Mouse (Mus musculus): Measurements from ENCODE around the gene Srsf1. TPM values are rescaled to one million over a fixed set of nuclear protein-coding genes. Genes with fewer than 3 reads are reported as not detected.

The Srsf1 gene
- total and polyA plus RNA-seq, 3 experiments = 416 to 812 (median 730) TPM

DNA sequence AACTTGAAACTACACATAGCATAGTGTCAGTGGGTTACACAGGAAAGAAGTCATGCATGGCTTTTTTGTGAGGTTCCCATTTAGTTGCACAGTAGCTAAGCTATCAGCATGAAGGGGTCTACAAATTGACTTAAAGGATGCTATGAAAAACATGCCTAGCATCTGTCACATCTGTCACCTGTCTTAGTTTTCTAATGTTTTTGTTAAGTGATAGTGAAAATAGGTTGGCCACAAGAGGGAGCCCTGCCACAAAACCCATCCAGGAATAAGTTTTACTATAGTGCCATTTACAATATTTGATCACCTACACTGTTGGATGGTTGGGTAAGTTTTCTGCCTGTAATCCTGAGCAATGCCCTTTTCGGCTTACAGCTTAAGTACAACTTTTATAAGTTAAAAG is 7.4 kb downstream of the Srsf1 start:
- Histone ChIP-seq H3K9me3 (replicated peaks; ENCODE audit: low read length) (no peaks in the 10 kb centered on the region), H3K27me3 (replicated peaks) (no peaks in the 10 kb centered on the region), H3K27ac (ENCODE audit: insufficient read depth, low read depth) (no peak overlapping the region), H3K36me3 (replicated peaks in 1 of 2; ENCODE audit: control insufficient read depth in 1 of 2, insufficient read depth in 1 of 2, low read length in 1 of 2) (peaks cover 19 to 66% of the 10 kb centered on the region in 2 experiments), H3K4me3 (replicated peaks in 1 of 3; ENCODE audit: low read depth in 2 of 3, low read length in 2 of 3, poor library complexity in 1 of 3) (no peak overlapping the region), H3K79me2 (replicated peaks; ENCODE audit: control insufficient read depth, extremely low read depth, insufficient read depth, poor library complexity, severe bottlenecking) (peaks cover 19% of the 10 kb centered on the region), H3K9ac (ENCODE audit: insufficient read depth, low read depth) (no peak overlapping the region), H3K4me1 (ENCODE audit: control insufficient read depth in 1 of 2, insufficient read depth in 2 of 2) (peaks cover 0 to 43% of the 10 kb centered on the region in 2 experiments; a peak in 3 of 4 replicates), H3K4me2 (ENCODE audit: insufficient read depth, low read depth, poor library complexity, severe bottlenecking) (no peak overlapping the region)
- peak; percentile 70 for DNase-seq (ENCODE audit: extremely low read depth)
- TF ChIP-seq CHD2 (IDR thresholded peaks at IDR 0.05; ENCODE audit: low read length) (no peak), CTCF (conservative IDR thresholded peaks at IDR 0.05 in 1 of 2, IDR thresholded peaks at IDR 0.05 in 1 of 2; ENCODE audit: low read depth in 2 of 2, low read length in 2 of 2) (peak in 1 of 2 experiments; percentile 52; a peak in 2 of 4 replicates)
- in situ Hi-C loops (cut with MboI; ENCODE audit: low pct_ligation_motif_present, low pct_unique_long_range_greater_than_20kb, low sequenced_read_pairs) = no loop called here
- dilution Hi-C loops (cut with MboI; ENCODE audit: extremely low pct_ligation_motif_present, extremely low pct_unique_long_range_greater_than_20kb, low sequenced_read_pairs) = loop anchor here (25.0 kb wide), 1 partner anchor 133 kb away; no protein-coding TSS in a partner anchor

DNA sequence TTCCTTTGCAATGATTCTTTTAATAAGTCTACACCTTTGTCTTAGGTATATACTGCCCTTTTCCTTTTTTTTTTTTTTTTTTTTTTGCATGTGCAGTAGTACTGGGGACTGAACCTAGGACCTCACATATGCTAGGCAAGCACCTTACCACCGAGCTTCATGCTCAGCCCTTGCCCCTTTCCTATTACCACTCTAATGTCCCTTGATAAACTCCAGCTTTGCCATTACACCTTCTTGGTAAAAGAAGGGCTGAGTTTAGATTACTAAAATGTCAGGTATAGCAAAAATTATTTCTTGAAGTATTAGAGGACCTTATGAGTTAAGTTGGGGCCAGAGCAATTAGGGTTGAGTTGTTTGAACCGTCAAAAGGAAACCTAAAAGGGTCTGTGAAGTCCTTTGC is 8.6 kb downstream of the Srsf1 start:
- no peak for TF ChIP-seq MYC (IDR thresholded peaks at IDR 0.05; ENCODE audit: low read depth, low read length)
- TF ChIP-seq POLR2A (IDR thresholded peaks at IDR 0.05; ENCODE audit: low read depth, low read length) = no peak
- no peak for TF ChIP-seq NELFE (IDR thresholded peaks at IDR 0.05; ENCODE audit: low read depth, low read length)
- TF ChIP-seq HCFC1 (IDR thresholded peaks at IDR 0.05; ENCODE audit: low read depth, low read length) = no peak
- no peak for TF ChIP-seq RAD21 (IDR thresholded peaks at IDR 0.05; ENCODE audit: low read depth, low read length)
- no peak for TF ChIP-seq IRF4 (IDR thresholded peaks at IDR 0.05; ENCODE audit: low read depth, low read length)
- TF ChIP-seq USF1 (IDR thresholded peaks at IDR 0.05; ENCODE audit: low read depth, low read length) = no peak
- TF ChIP-seq KAT2A (IDR thresholded peaks at IDR 0.05; ENCODE audit: insufficient replicate concordance, low read length) = no peak
- TF ChIP-seq SMC3 (IDR thresholded peaks at IDR 0.05; ENCODE audit: low read depth, low read length) = no peak
- no peak for TF ChIP-seq E2F4 (IDR thresholded peaks at IDR 0.05; ENCODE audit: insufficient replicate concordance, low read depth, low read length)
- no peak for TF ChIP-seq TCF12 (IDR thresholded peaks at IDR 0.05; ENCODE audit: low read depth, low read length)
- no peak for TF ChIP-seq ZKSCAN1 (IDR thresholded peaks at IDR 0.05; ENCODE audit: borderline replicate concordance, low read depth, low read length)
- TF ChIP-seq SIN3A (IDR thresholded peaks at IDR 0.05; ENCODE audit: low read length) = no peak
- TF ChIP-seq MXI1 (IDR thresholded peaks at IDR 0.05; ENCODE audit: low read depth, low read length) = no peak
- TF ChIP-seq TBP (conservative IDR thresholded peaks at IDR 0.05; ENCODE audit: low read depth, low read length) = no peak
- TF ChIP-seq NRF1 (IDR thresholded peaks at IDR 0.05; ENCODE audit: low read depth, low read length) = no peak
- TF ChIP-seq UBTF (IDR thresholded peaks at IDR 0.05; ENCODE audit: low read depth, low read length) = no peak
- no peak for TF ChIP-seq CHD2 (IDR thresholded peaks at IDR 0.05; ENCODE audit: low read length)
- no peaks in the 10 kb centered on the region for H3K27me3 ChIP-seq (replicated peaks)
- DNase-seq (ENCODE audit: extremely low read depth) = no peak
- in situ Hi-C loops (cut with MboI; ENCODE audit: low pct_ligation_motif_present, low pct_unique_long_range_greater_than_20kb, low sequenced_read_pairs) (loop anchor here (5.0 kb wide), 2 partner anchors 88 to 142 kb away; no protein-coding TSS in a partner anchor), dilution Hi-C loops (cut with MboI; ENCODE audit: extremely low pct_ligation_motif_present, extremely low pct_unique_long_range_greater_than_20kb, low sequenced_read_pairs) (loop anchor here (25.0 kb wide), 1 partner anchor 132 kb away; no protein-coding TSS in a partner anchor)
- H3K79me2 ChIP-seq (replicated peaks; ENCODE audit: control insufficient read depth, extremely low read depth, insufficient read depth, poor library complexity, severe bottlenecking) = peaks cover 8% of the 10 kb centered on the region
- no peak overlapping the region for H3K4me2 ChIP-seq (ENCODE audit: insufficient read depth, low read depth, poor library complexity, severe bottlenecking)
- peaks cover 0 to 31% of the 10 kb centered on the region in 2 experiments; a peak in 2 of 4 replicates for H3K4me1 ChIP-seq (ENCODE audit: control insufficient read depth in 1 of 2, insufficient read depth in 2 of 2)
- H3K9ac ChIP-seq (ENCODE audit: insufficient read depth, low read depth) = no peak overlapping the region
- H3K9me3 ChIP-seq (replicated peaks; ENCODE audit: low read length) = no peaks in the 10 kb centered on the region
- no peak overlapping the region for H3K27ac ChIP-seq (ENCODE audit: insufficient read depth, low read depth)
- peaks cover 11 to 56% of the 10 kb centered on the region in 2 experiments for H3K36me3 ChIP-seq (replicated peaks in 1 of 2; ENCODE audit: control insufficient read depth in 1 of 2, insufficient read depth in 1 of 2, low read length in 1 of 2)
- no peak overlapping the region for H3K4me3 ChIP-seq (replicated peaks in 1 of 3; ENCODE audit: low read depth in 2 of 3, low read length in 2 of 3, poor library complexity in 1 of 3)

Measured in CH12.LX (cell line).